Mouse (Mus musculus) heart, embryonic 14.5 days (tissue): ENCODE measurements around the gene Prss21. TPM values are rescaled to one million over a fixed set of nuclear protein-coding genes. Genes with fewer than 3 reads are reported as not detected.

ENCODE experiments used
- ATAC-seq: fragments of 200-750 bp; cut with Nextera tagmentation; 2 replicates; pipeline ENCODE4 v1.8.0; 2017; ENCODE audit warnings: low read depth, moderate TSS enrichment; ENCODE audit not compliant: insufficient number of reproducible peaks, insufficient read depth, low FRiP score
- H3K27ac ChIP-seq, 2 experiments: fragments of 200-500 bp in 1 of 2; fragments of 300-500 bp in 1 of 2; sonication (generic) in 1 of 2; replicated peaks in 1 of 2; 2 replicates each; pipeline ENCODE4 v1.5.1; 2012 to 2014; ENCODE audit warnings: low read depth in 2 of 2, low read length in 2 of 2, control low read depth in 1 of 2, mild to moderate bottlenecking in 1 of 2, mixed read lengths in 1 of 2; ENCODE audit not compliant: control insufficient read depth in 1 of 2, insufficient read depth in 1 of 2
- H3K27me3 ChIP-seq: fragments of 300-500 bp; sonication (generic); 2 replicates; pipeline ENCODE4 v1.6.1; 2014; ENCODE audit warnings: mild to moderate bottlenecking, low read length, control low read depth; ENCODE audit not compliant: control insufficient read depth, insufficient read depth
- H3K36me3 ChIP-seq: fragments of 300-500 bp; sonication (generic); 2 replicates; pipeline ENCODE4 v1.6.1; 2014; ENCODE audit warnings: mild to moderate bottlenecking, control low read depth, low read length, mixed read lengths; ENCODE audit not compliant: control insufficient read depth, insufficient read depth
- H3K4me1 ChIP-seq, 2 experiments: fragments of 200-500 bp in 1 of 2; fragments of 300-500 bp in 1 of 2; sonication (generic) in 1 of 2; 2 replicates each; pipeline ENCODE4 v1.6.1; 2012 to 2014; ENCODE audit warnings: low read length in 2 of 2, control low read depth in 1 of 2, mixed read lengths in 1 of 2; ENCODE audit not compliant: control insufficient read depth in 2 of 2, insufficient read depth in 2 of 2
- H3K4me2 ChIP-seq: fragments of 300-500 bp; sonication (generic); 2 replicates; pipeline ENCODE4 v1.6.1; 2014; ENCODE audit warnings: mild to moderate bottlenecking, low read length
- H3K4me3 ChIP-seq, 2 experiments: fragments of 200-500 bp in 1 of 2; fragments of 300-500 bp in 1 of 2; sonication (generic) in 1 of 2; 2 replicates each; pipeline ENCODE4 v1.5.1; 2012 to 2014; ENCODE audit warnings: low read length in 2 of 2, mild to moderate bottlenecking in 2 of 2, control low read depth in 1 of 2, low read depth in 1 of 2, moderate library complexity in 1 of 2; ENCODE audit not compliant: control insufficient read depth in 1 of 2, insufficient read depth in 1 of 2
- H3K9ac ChIP-seq: fragments of 300-500 bp; sonication (generic); 2 replicates; pipeline ENCODE4 v1.6.1; 2014; ENCODE audit warnings: mild to moderate bottlenecking, low read length
- H3K9me3 ChIP-seq: fragments of 300-500 bp; sonication (generic); 2 replicates; pipeline ENCODE4 v1.6.1; 2016; ENCODE audit warnings: low read length, control low read depth; ENCODE audit not compliant: control insufficient read depth
- WGBS: fragments of 180-500 bp; shearing (Covaris S2); extraction: QIAGEN DNeasy Blood & Tissue Kit; methylation state at CpG from one replicate; pipeline ENCODE4 v1.1.7; 2014; 5-methylcytosine and 5-hydroxymethylcytosine counted together
- polyA plus RNA-seq: library from polyadenylated mRNA; unstranded; fragments of >200 nt; fragmentation: Nextera tagmentation; extraction: Ambion mirVana; gene quantifications from 2 replicates; pipeline ENCODE4 v1.2.1, GENCODE M21; 2014

Gene Prss21
- polyA plus RNA-seq, result not detected in 2 replicates

GRCm38 (mm10) chr17:23867756-23868155 lies at the start of gene Prss21:
Gene Prss21, plus strand, starts transcription at chr17:23868056.
- Histone ChIP-seq H3K9ac (no peak within 1 kb of the TSS), H3K27ac (no peak within 1 kb of the TSS), H3K4me1 (no peaks in the 10 kb centered on the region), H3K9me3 (no peaks in the 10 kb centered on the region), H3K4me2 (no peak within 1 kb of the TSS), H3K27me3 (no peaks in the 10 kb centered on the region), H3K4me3 (no peak within 1 kb of the TSS), H3K36me3 (no peaks in the 10 kb centered on the region)
- WGBS, result 76% methylated on average over 15 of the region's 15 CpGs
- ATAC-seq, result no peak

- no peak for ATAC-seq
- Histone ChIP-seq H3K4me2 (no peak overlapping the region), H3K36me3 (peaks cover 100% of the 10 kb centered on the region), H3K27ac (no peak overlapping the region), H3K9ac (no peak overlapping the region), H3K9me3 (peaks cover 9% of the 10 kb centered on the region; the same call in 1 of the 2 replicates), H3K4me1 (no peaks in the 10 kb centered on the region), H3K27me3 (no peaks in the 10 kb centered on the region), H3K4me3 (no peak overlapping the region)
- WGBS, result 90% methylated on average over 8 of the region's 8 CpGs
Measured at GRCm38 (mm10) chr17:23818579-23818978, 49.3 kb upstream of the Prss21 start.

- no peaks in the 10 kb centered on the region for H3K27me3 ChIP-seq
- ATAC-seq, result no peak
- H3K9me3 ChIP-seq, result peaks cover 9% of the 10 kb centered on the region; the same call in 1 of the 2 replicates
- no peak overlapping the region for H3K9ac ChIP-seq
- H3K4me2 ChIP-seq, result no peak overlapping the region
- H3K27ac ChIP-seq, result no peak overlapping the region
- H3K36me3 ChIP-seq, result peaks cover 100% of the 10 kb centered on the region
- 97% methylated on average over 25 of the region's 25 CpGs for WGBS
- H3K4me1 ChIP-seq, result no peaks in the 10 kb centered on the region
- H3K4me3 ChIP-seq, result no peak overlapping the region
Measured at GRCm38 (mm10) chr17:23819235-23819634, 48.6 kb upstream of the Prss21 start.

DNA sequence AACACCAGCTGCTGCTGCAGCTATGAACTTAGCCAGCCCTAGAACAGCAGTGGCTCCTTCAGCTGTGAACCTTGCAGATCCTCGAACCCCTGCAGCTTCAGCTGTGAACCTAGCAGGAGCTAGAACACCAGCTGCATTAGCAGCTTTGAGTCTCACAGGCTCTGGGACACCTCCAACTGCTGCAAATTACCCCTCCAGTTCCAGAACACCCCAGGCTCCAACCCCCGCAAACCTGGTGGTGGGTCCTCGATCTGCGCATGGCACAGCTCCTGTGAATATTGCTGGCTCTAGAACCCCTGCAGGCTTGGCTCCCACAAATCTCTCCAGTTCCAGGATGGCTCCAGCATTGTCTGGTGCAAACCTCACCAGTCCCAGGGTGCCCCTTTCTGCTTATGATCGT lies 47.1 kb upstream of the Prss21 start:
- H3K36me3 ChIP-seq, result peaks cover 100% of the 10 kb centered on the region
- H3K9ac ChIP-seq, result no peak overlapping the region
- no peaks in the 10 kb centered on the region for H3K27me3 ChIP-seq
- no peak overlapping the region for H3K27ac ChIP-seq
- 0 out of 2 replicates have a peak, but pooled peaks cover 6% of the 10 kb centered on the region for H3K9me3 ChIP-seq
- ATAC-seq, result no peak
- H3K4me3 ChIP-seq, result no peak overlapping the region
- WGBS, result 91% methylated on average over 5 of the region's 5 CpGs
- H3K4me1 ChIP-seq, result no peaks in the 10 kb centered on the region
- H3K4me2 ChIP-seq, result no peak overlapping the region

GRCm38 (mm10) chr17:23822094-23822493 lies 45.8 kb upstream of the Prss21 start:
- no peak; the same call in 1 of the 2 replicates for ATAC-seq
- no peaks in the 10 kb centered on the region for H3K4me1 ChIP-seq
- WGBS, result 69% methylated on average over 6 of the region's 6 CpGs
- H3K27me3 ChIP-seq, result no peaks in the 10 kb centered on the region
- no peak overlapping the region for H3K4me2 ChIP-seq
- H3K36me3 ChIP-seq, result peaks cover 100% of the 10 kb centered on the region
- H3K27ac ChIP-seq, result no peak overlapping the region
- no peak overlapping the region for H3K4me3 ChIP-seq
- H3K9ac ChIP-seq, result no peak overlapping the region
- H3K9me3 ChIP-seq, result 0 out of 2 replicates have a peak, but pooled peaks cover 6% of the 10 kb centered on the region

GRCm38 (mm10) chr17:23823018-23823417 lies 44.8 kb upstream of the Prss21 start:
- 76% methylated on average over 16 of the region's 16 CpGs for WGBS
- no peak for ATAC-seq

DNA sequence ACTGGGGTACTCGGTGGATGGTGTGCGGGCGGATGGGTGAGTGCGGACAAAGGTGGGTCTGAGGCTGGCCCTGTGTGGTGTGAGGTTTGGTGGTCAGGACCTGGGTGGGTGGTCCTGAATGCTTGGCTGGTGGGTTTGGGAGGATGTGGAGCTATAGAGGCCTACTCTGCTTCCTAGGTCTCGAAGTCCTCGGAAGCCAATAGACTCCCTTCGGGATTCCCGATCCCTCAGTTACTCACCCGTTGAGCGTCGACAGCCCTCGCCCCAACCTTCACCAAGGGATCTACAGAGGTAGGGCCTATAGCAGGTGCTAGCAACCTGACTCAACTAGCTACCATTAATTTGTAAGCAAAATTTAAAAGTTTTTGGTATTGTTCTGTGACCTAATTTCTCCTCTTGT lies 44.2 kb upstream of the Prss21 start:
- H3K4me3 ChIP-seq, result no peak overlapping the region
- no peak for ATAC-seq
- 89% methylated on average over 12 of the region's 12 CpGs for WGBS
- H3K36me3 ChIP-seq, result peaks cover 90% of the 10 kb centered on the region
- H3K27ac ChIP-seq, result no peak overlapping the region
- H3K9ac ChIP-seq, result no peak overlapping the region
- H3K4me2 ChIP-seq, result no peak overlapping the region
- no peaks in the 10 kb centered on the region for H3K27me3 ChIP-seq
- H3K9me3 ChIP-seq, result 0 out of 2 replicates have a peak, but pooled peaks cover 6% of the 10 kb centered on the region
- peaks cover 2 to 11% of the 10 kb centered on the region in 2 experiments; a peak in 3 of 4 replicates for H3K4me1 ChIP-seq

More at GRCm38 (mm10) chr17:23823018-23823417, 44.8 kb upstream of the Prss21 start:
- 0 out of 2 replicates have a peak, but pooled peaks cover 6% of the 10 kb centered on the region for H3K9me3 ChIP-seq
- no peak overlapping the region for H3K9ac ChIP-seq
- no peak overlapping the region for H3K27ac ChIP-seq
- peaks cover 2 to 8% of the 10 kb centered on the region in 2 experiments; a peak in 3 of 4 replicates for H3K4me1 ChIP-seq
- no peak overlapping the region for H3K4me2 ChIP-seq
- H3K36me3 ChIP-seq, result peaks cover 96% of the 10 kb centered on the region
- no peak overlapping the region for H3K4me3 ChIP-seq
- H3K27me3 ChIP-seq, result no peaks in the 10 kb centered on the region

DNA sequence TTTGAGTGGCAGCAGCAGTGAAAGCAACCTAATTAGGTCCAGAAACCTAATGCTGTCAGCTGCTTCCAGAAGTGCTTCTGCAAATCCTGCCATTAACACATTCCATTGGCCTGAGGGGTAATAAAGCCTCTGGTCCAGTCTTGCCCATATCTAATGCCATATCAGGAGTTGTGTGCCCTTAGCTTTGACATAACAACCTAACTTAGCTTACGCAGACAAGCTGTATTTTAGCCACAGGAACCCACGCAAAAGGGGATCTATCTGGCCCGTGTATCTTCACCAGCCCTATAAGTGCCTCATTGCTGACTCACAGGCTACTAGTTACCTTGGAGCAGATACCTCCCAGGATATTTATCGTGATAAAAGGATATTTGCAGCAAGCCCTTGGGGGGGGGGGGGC lies 42.3 kb upstream of the Prss21 start:
- H3K27ac ChIP-seq, result no peak overlapping the region
- H3K9ac ChIP-seq, result no peak overlapping the region
- H3K4me1 ChIP-seq, result peaks cover 2 to 11% of the 10 kb centered on the region in 2 experiments; a peak in 3 of 4 replicates
- H3K4me3 ChIP-seq, result no peak overlapping the region
- H3K9me3 ChIP-seq, result no peaks in the 10 kb centered on the region
- 85% methylated on average over 4 of the region's 4 CpGs for WGBS
- 0 out of 2 replicates have a peak, but pooled peaks cover 2% of the 10 kb centered on the region for H3K27me3 ChIP-seq
- no peak for ATAC-seq
- H3K4me2 ChIP-seq, result no peak overlapping the region
- peaks cover 70% of the 10 kb centered on the region for H3K36me3 ChIP-seq
